Mouse (Mus musculus): ENCODE measurements around the gene Hoxc13. TPM values are rescaled to one million over a fixed set of nuclear protein-coding genes. Genes with fewer than 3 reads are reported as not detected.

Gene Hoxc13
- polyA plus RNA-seq, 1 experiment from 2014 or later: not detected

GRCm38 (mm10) chr15:102959663-102960191 lies 38.8 kb downstream of the Hoxc13 start:
- H3K9ac ChIP-seq (ENCODE audit: low read length): no peak overlapping the region
- H3K36me3 ChIP-seq (ENCODE audit: control insufficient read depth, insufficient read depth): no peaks in the 10 kb centered on the region
- H3K4me1 ChIP-seq (ENCODE audit: control insufficient read depth, insufficient read depth, low read length): no peaks in the 10 kb centered on the region
- no peak overlapping the region for H3K4me2 ChIP-seq (ENCODE audit: low read depth, low read length)
- H3K27me3 ChIP-seq (ENCODE audit: control insufficient read depth, insufficient read depth, low read length): peaks cover 94% of the 10 kb centered on the region
- H3K4me3 ChIP-seq (ENCODE audit: low read length): no peak overlapping the region
- no peaks in the 10 kb centered on the region for H3K9me3 ChIP-seq (replicated peaks; ENCODE audit: control insufficient read depth, low read length)
- no peak overlapping the region for H3K27ac ChIP-seq (ENCODE audit: low read length)
- ATAC-seq (replicated peaks; ENCODE audit: extremely low read depth, insufficient read depth, low FRiP score): no peak
- WGBS: 2% methylated on average over 13 of the region's 13 CpGs

- H3K9ac ChIP-seq (ENCODE audit: low read length): no peak overlapping the region
- 1% methylated on average over 6 of the region's 6 CpGs for WGBS
- H3K27me3 ChIP-seq (ENCODE audit: control insufficient read depth, insufficient read depth, low read length): peaks cover 95% of the 10 kb centered on the region
- H3K36me3 ChIP-seq (ENCODE audit: control insufficient read depth, insufficient read depth): no peaks in the 10 kb centered on the region
- no peaks in the 10 kb centered on the region for H3K9me3 ChIP-seq (replicated peaks; ENCODE audit: control insufficient read depth, low read length)
- H3K4me1 ChIP-seq (ENCODE audit: control insufficient read depth, insufficient read depth, low read length): no peaks in the 10 kb centered on the region
- no peak overlapping the region for H3K4me3 ChIP-seq (ENCODE audit: low read length)
- H3K27ac ChIP-seq (ENCODE audit: low read length): no peak overlapping the region
- H3K4me2 ChIP-seq (ENCODE audit: low read depth, low read length): no peak overlapping the region
- no peak for ATAC-seq (replicated peaks; ENCODE audit: extremely low read depth, insufficient read depth, low FRiP score)
These were observed 40.8 kb downstream of the Hoxc13 start for GRCm38 (mm10) chr15:102961728-102962127.

GRCm38 (mm10) chr15:102962492-102962891 lies 41.6 kb downstream of the Hoxc13 start:
- Histone ChIP-seq H3K9me3 (replicated peaks; ENCODE audit: control insufficient read depth, low read length) (no peaks in the 10 kb centered on the region), H3K4me3 (ENCODE audit: low read length) (no peak overlapping the region), H3K36me3 (ENCODE audit: control insufficient read depth, insufficient read depth) (no peaks in the 10 kb centered on the region), H3K27ac (ENCODE audit: low read length) (no peak overlapping the region), H3K27me3 (ENCODE audit: control insufficient read depth, insufficient read depth, low read length) (peaks cover 95% of the 10 kb centered on the region), H3K4me2 (ENCODE audit: low read depth, low read length) (no peak overlapping the region), H3K9ac (ENCODE audit: low read length) (no peak overlapping the region), H3K4me1 (ENCODE audit: control insufficient read depth, insufficient read depth, low read length) (no peaks in the 10 kb centered on the region)
- ATAC-seq (replicated peaks; ENCODE audit: extremely low read depth, insufficient read depth, low FRiP score): no peak
- WGBS: 3% methylated on average over 13 of the region's 13 CpGs

- 3% methylated on average over 8 of the region's 8 CpGs for WGBS
- Histone ChIP-seq H3K36me3 (ENCODE audit: control insufficient read depth, insufficient read depth) (no peaks in the 10 kb centered on the region), H3K4me2 (ENCODE audit: low read depth, low read length) (no peak overlapping the region), H3K27me3 (ENCODE audit: control insufficient read depth, insufficient read depth, low read length) (peaks cover 94% of the 10 kb centered on the region), H3K4me1 (ENCODE audit: control insufficient read depth, insufficient read depth, low read length) (no peaks in the 10 kb centered on the region), H3K9me3 (replicated peaks; ENCODE audit: control insufficient read depth, low read length) (no peaks in the 10 kb centered on the region), H3K27ac (ENCODE audit: low read length) (no peak overlapping the region), H3K9ac (ENCODE audit: low read length) (no peak overlapping the region), H3K4me3 (ENCODE audit: low read length) (no peak overlapping the region)
- ATAC-seq (replicated peaks; ENCODE audit: extremely low read depth, insufficient read depth, low FRiP score): no peak
These were observed 42.4 kb downstream of the Hoxc13 start for GRCm38 (mm10) chr15:102963259-102963658.

GRCm38 (mm10) chr15:102963671-102964640 lies 43.1 kb downstream of the Hoxc13 start:
- no peaks in the 10 kb centered on the region for H3K36me3 ChIP-seq (ENCODE audit: control insufficient read depth, insufficient read depth)
- no peaks in the 10 kb centered on the region for H3K9me3 ChIP-seq (replicated peaks; ENCODE audit: control insufficient read depth, low read length)
- peaks cover 94% of the 10 kb centered on the region for H3K27me3 ChIP-seq (ENCODE audit: control insufficient read depth, insufficient read depth, low read length)
- ATAC-seq (replicated peaks; ENCODE audit: extremely low read depth, insufficient read depth, low FRiP score): no peak
- H3K9ac ChIP-seq (ENCODE audit: low read length): no peak overlapping the region
- no peaks in the 10 kb centered on the region for H3K4me1 ChIP-seq (ENCODE audit: control insufficient read depth, insufficient read depth, low read length)
- H3K4me2 ChIP-seq (ENCODE audit: low read depth, low read length): no peak overlapping the region
- H3K27ac ChIP-seq (ENCODE audit: low read length): no peak overlapping the region
- 2% methylated on average over 28 of the region's 28 CpGs for WGBS
- no peak overlapping the region for H3K4me3 ChIP-seq (ENCODE audit: low read length)

- Histone ChIP-seq H3K4me1 (ENCODE audit: control insufficient read depth, insufficient read depth, low read length) (no peaks in the 10 kb centered on the region), H3K27me3 (ENCODE audit: control insufficient read depth, insufficient read depth, low read length) (peaks cover 95% of the 10 kb centered on the region), H3K4me3 (ENCODE audit: low read length) (no peak overlapping the region), H3K9me3 (replicated peaks; ENCODE audit: control insufficient read depth, low read length) (no peaks in the 10 kb centered on the region), H3K36me3 (ENCODE audit: control insufficient read depth, insufficient read depth) (no peaks in the 10 kb centered on the region), H3K9ac (ENCODE audit: low read length) (no peak overlapping the region), H3K4me2 (ENCODE audit: low read depth, low read length) (no peak overlapping the region), H3K27ac (ENCODE audit: low read length) (no peak overlapping the region)
- ATAC-seq (replicated peaks; ENCODE audit: extremely low read depth, insufficient read depth, low FRiP score): no peak
- 4% methylated on average over 26 of the region's 26 CpGs for WGBS
These were observed 44.3 kb downstream of the Hoxc13 start for GRCm38 (mm10) chr15:102965003-102965891.

- ATAC-seq (replicated peaks; ENCODE audit: extremely low read depth, insufficient read depth, low FRiP score): no peak
- Histone ChIP-seq H3K9ac (ENCODE audit: low read length) (no peak overlapping the region), H3K4me3 (ENCODE audit: low read length) (no peak overlapping the region), H3K4me1 (ENCODE audit: control insufficient read depth, insufficient read depth, low read length) (no peaks in the 10 kb centered on the region), H3K9me3 (replicated peaks; ENCODE audit: control insufficient read depth, low read length) (no peaks in the 10 kb centered on the region), H3K36me3 (ENCODE audit: control insufficient read depth, insufficient read depth) (no peaks in the 10 kb centered on the region), H3K27me3 (ENCODE audit: control insufficient read depth, insufficient read depth, low read length) (peaks cover 95% of the 10 kb centered on the region), H3K27ac (ENCODE audit: low read length) (no peak overlapping the region), H3K4me2 (ENCODE audit: low read depth, low read length) (no peak overlapping the region)
- 5% methylated on average over 29 of the region's 30 CpGs for WGBS
These were observed 45.2 kb downstream of the Hoxc13 start for GRCm38 (mm10) chr15:102965892-102966775.

GRCm38 (mm10) chr15:102966776-102967311 lies 45.9 kb downstream of the Hoxc13 start, which contains the start of gene Hoxc10:
Hoxc10 (plus strand) TSS chr15:102966796.
- Histone ChIP-seq H3K27ac (ENCODE audit: low read length) (no peak within 1 kb of the TSS), H3K9ac (ENCODE audit: low read length) (no peak within 1 kb of the TSS), H3K27me3 (ENCODE audit: control insufficient read depth, insufficient read depth, low read length) (peaks cover 94% of the 10 kb centered on the region), H3K4me2 (ENCODE audit: low read depth, low read length) (no peak within 1 kb of the TSS), H3K9me3 (replicated peaks; ENCODE audit: control insufficient read depth, low read length) (no peaks in the 10 kb centered on the region), H3K36me3 (ENCODE audit: control insufficient read depth, insufficient read depth) (no peaks in the 10 kb centered on the region), H3K4me3 (ENCODE audit: low read length) (no peak within 1 kb of the TSS), H3K4me1 (ENCODE audit: control insufficient read depth, insufficient read depth, low read length) (no peaks in the 10 kb centered on the region)
- ATAC-seq (replicated peaks; ENCODE audit: extremely low read depth, insufficient read depth, low FRiP score): no peak
- WGBS: 2% methylated on average over 27 of the region's 27 CpGs
